12 mouse cellular contexts compared by ENCODE assay signal in the genomic region with DNA sequence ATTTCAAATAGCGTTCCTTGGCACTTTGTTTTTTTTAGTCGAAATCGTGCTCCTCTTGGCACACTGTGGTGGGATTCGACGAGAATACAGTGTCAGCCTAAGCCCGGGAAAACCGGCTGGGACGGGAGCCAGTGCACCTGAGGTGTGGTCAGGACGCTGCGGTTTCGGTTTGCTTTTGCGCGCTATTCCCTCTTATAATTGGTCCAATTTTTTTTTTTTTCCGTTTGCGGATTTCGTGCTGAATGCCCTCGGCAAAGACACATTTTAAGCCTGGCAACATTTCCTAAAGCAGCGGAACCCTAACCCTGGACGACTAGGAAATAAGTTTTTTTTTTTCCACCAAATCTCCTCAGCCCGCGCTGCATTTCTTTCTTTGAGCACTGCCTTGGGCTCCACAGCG. TPM values are rescaled to one million over a fixed set of nuclear protein-coding genes. Genes with fewer than 3 reads are reported as not detected.
A peak's percentile ranks its signal among the peaks of the same experiment; 100 is the strongest.
DNase-seq lines count a peak whose midpoint lies in the region; ATAC-seq lines count a peak whose summit lies in the region.
"Not testable (repeated sequence)": the region's sequence is repeated elsewhere in the genome, so short reads cannot be mapped to it uniquely, and the experiment has no call there.
"Had no signal": no experiment of that assay in that cellular context is flagged by ENCODE, and none has a peak within 500 bp of the region (broad histone marks: within the 10 kb centered on the region; RNA-seq: fewer than 3 reads in every experiment).

No protein-coding gene starts in this region.

- peak; percentile 1 for DNase-seq in Muller cell, postnatal 12 days (ENCODE audit: inconsistent ontology term)
- DNase-seq in embryo, embryonic 9.5 days (ENCODE audit: extremely low spot score), result peak; percentile 7
- peak; percentile 5 for DNase-seq in gastrocnemius, postnatal 25 days
- DNase-seq in hindbrain, embryonic 11.5 days (ENCODE audit: low spot score), result peak; percentile 35
- peak; percentile 6 for DNase-seq in kidney, postnatal 14 days
- peak; percentile 4 to 13 for DNase-seq in spleen, adult 18-20 months

- H3K9me3 ChIP-seq in hindbrain, embryonic 11.5 days (ENCODE audit: control insufficient read depth, low read length); liver, embryonic 15.5 days (replicated peaks); midbrain, embryonic 13.5 days: not testable (repeated sequence)

- not testable (repeated sequence) for H3K4me2 ChIP-seq in hindbrain, embryonic 11.5 days (replicated peaks; ENCODE audit: low read depth, low read length)
- H3K4me2 ChIP-seq in liver, embryonic 15.5 days, result peak overlapping the region; percentile 35
- H3K4me2 ChIP-seq in midbrain, embryonic 13.5 days (replicated peaks), result peak overlapping the region; percentile 23

- peak; percentile 33 for ATAC-seq in hindbrain, embryonic 11.5 days (ENCODE audit: low FRiP score)
- ATAC-seq in liver, embryonic 15.5 days (ENCODE audit: insufficient read depth); midbrain, embryonic 13.5 days: not testable (repeated sequence)

- H3K27ac ChIP-seq in hindbrain, embryonic 11.5 days (ENCODE audit: low read depth, low read length); liver, embryonic 15.5 days (replicated peaks); midbrain, embryonic 13.5 days: not testable (repeated sequence)

- not testable (repeated sequence) for H3K9ac ChIP-seq in hindbrain, embryonic 11.5 days (ENCODE audit: low read depth, low read length); liver, embryonic 15.5 days; midbrain, embryonic 13.5 days (replicated peaks)

- H3K36me3 ChIP-seq in hindbrain, embryonic 11.5 days (ENCODE audit: control insufficient read depth, insufficient read depth, low read length); liver, embryonic 15.5 days (replicated peaks); midbrain, embryonic 13.5 days: not testable (repeated sequence)

- H3K4me3 ChIP-seq in hindbrain, embryonic 11.5 days (ENCODE audit: low read depth, low read length), result not testable (repeated sequence)
- H3K4me3 ChIP-seq in liver, embryonic 15.5 days (replicated peaks), result 0 out of 2 replicates have a peak overlapping the region, but pooled peaks have one; percentile 15
- H3K4me3 ChIP-seq in midbrain, embryonic 13.5 days (replicated peaks), result 0 out of 2 replicates have a peak overlapping the region, but pooled peaks have one; percentile 8

- not testable (repeated sequence) for H3K4me1 ChIP-seq in hindbrain, embryonic 11.5 days (replicated peaks; ENCODE audit: control insufficient read depth, insufficient read depth, low read length); liver, embryonic 15.5 days (replicated peaks); midbrain, embryonic 13.5 days (replicated peaks)

- not testable (repeated sequence) for H3K27me3 ChIP-seq in hindbrain, embryonic 11.5 days (ENCODE audit: control insufficient read depth, insufficient read depth, low read length); liver, embryonic 15.5 days; midbrain, embryonic 13.5 days

- 0% methylated on average over 19 of the region's 22 CpGs for WGBS in hindbrain, embryonic 11.5 days
- WGBS in liver, embryonic 15.5 days (ENCODE audit: insufficient replicate concordance), result under 1% methylated on average over 22 of the region's 22 CpGs
- WGBS in midbrain, embryonic 13.5 days, result under 1% methylated on average over 21 of the region's 22 CpGs

RNA-seq across cellular contexts. Expression of a gene that starts 15.4 kb away (rescaled TPM):
- not detected for total RNA-seq in gastrocnemius, postnatal 25 days (2021)
- not detected in 2 replicates for polyA plus RNA-seq in hindbrain, embryonic 11.5 days (2014; fragmentation: Nextera tagmentation; extraction: Ambion mirVana)
- polyA plus RNA-seq in liver, embryonic 15.5 days (2015; fragmentation: Nextera tagmentation; extraction: Ambion mirVana), result not detected in 2 replicates
- polyA plus RNA-seq in midbrain, embryonic 13.5 days (2015; fragmentation: Nextera tagmentation; extraction: Ambion mirVana), result not detected in 2 replicates
- total RNA-seq: common myeloid progenitor, adult 5-6 weeks; gastrocnemius, postnatal 36 days; layer of hippocampus, postnatal 36 days had no signal
- polyA plus RNA-seq: CD4-positive, CD25-positive, alpha-beta regulatory T cell, adult 4 months had no signal

RNA-seq across cellular contexts. Expression of a gene that starts 36.9 kb away (rescaled TPM):
- not detected for total RNA-seq in gastrocnemius, postnatal 25 days (2021)
- not detected in 2 replicates for polyA plus RNA-seq in hindbrain, embryonic 11.5 days (2014; fragmentation: Nextera tagmentation; extraction: Ambion mirVana)
- not detected in 2 replicates for polyA plus RNA-seq in liver, embryonic 15.5 days (2015; fragmentation: Nextera tagmentation; extraction: Ambion mirVana)
- not detected in 2 replicates for polyA plus RNA-seq in midbrain, embryonic 13.5 days (2015; fragmentation: Nextera tagmentation; extraction: Ambion mirVana)
- total RNA-seq: gastrocnemius, postnatal 36 days; layer of hippocampus, postnatal 36 days had no signal
- polyA plus RNA-seq: CD4-positive, CD25-positive, alpha-beta regulatory T cell, adult 4 months had no signal
